Mouse (Mus musculus): ENCODE data around the gene Zan.

GRCm38 (mm10) chr5:137346983-137347382 is 129.9 kb downstream of the Zan start:
- no peak for TF ChIP-seq RCOR1 (conservative IDR thresholded peaks at IDR 0.05; ENCODE audit: low read depth, low read length)
- no peak for TF ChIP-seq ETS1 (conservative IDR thresholded peaks at IDR 0.05; ENCODE audit: low read depth, low read length)
- TF ChIP-seq ZNF384 (IDR thresholded peaks at IDR 0.05; ENCODE audit: low read depth, low read length) = no peak
- TF ChIP-seq SIN3A (IDR thresholded peaks at IDR 0.05; ENCODE audit: low read length) = no peak
- TF ChIP-seq EP300 (IDR thresholded peaks at IDR 0.05; ENCODE audit: low read length) = no peak
- TF ChIP-seq ZKSCAN1 (IDR thresholded peaks at IDR 0.05; ENCODE audit: borderline replicate concordance, low read depth, low read length) = no peak
- TF ChIP-seq CTCF (conservative IDR thresholded peaks at IDR 0.05 in 1 of 2, IDR thresholded peaks at IDR 0.05 in 1 of 2; ENCODE audit: low read depth in 2 of 2, low read length in 2 of 2) = no peak
- no peak for TF ChIP-seq MAZ (IDR thresholded peaks at IDR 0.05; ENCODE audit: low read depth, low read length)
- TF ChIP-seq POLR2A (IDR thresholded peaks at IDR 0.05; ENCODE audit: low read depth, low read length) = no peak
- TF ChIP-seq MAX (IDR thresholded peaks at IDR 0.05; ENCODE audit: low read length) = no peak
- TF ChIP-seq BHLHE40 (IDR thresholded peaks at IDR 0.05; ENCODE audit: low read depth, low read length) = no peak
- no peak for TF ChIP-seq POLR2AphosphoS2 (IDR thresholded peaks at IDR 0.05; ENCODE audit: low read depth, low read length)
- TF ChIP-seq UBTF (IDR thresholded peaks at IDR 0.05; ENCODE audit: low read depth, low read length) = no peak
- TF ChIP-seq RAD21 (IDR thresholded peaks at IDR 0.05; ENCODE audit: low read depth, low read length) = no peak

All from CH12.LX (cell line).